Mouse (Mus musculus) intestine, embryonic 14.5 days (tissue): ENCODE data around the gene Ypel5. TPM values are rescaled to one million over a fixed set of nuclear protein-coding genes. Genes with fewer than 3 reads are reported as not detected.
A peak's percentile ranks its signal among the peaks of the same experiment; 100 is the strongest.

Experiments used
- ATAC-seq: fragments of 200-750 bp; cut with Nextera tagmentation; replicated peaks from 2 replicates; pipeline ENCODE4 v1.8.0; 2017; ENCODE audit warnings: low read depth, moderate number of reproducible peaks, moderate TSS enrichment, moderate library complexity; ENCODE audit not compliant: low FRiP score, low TSS enrichment
- DNase-seq: peaks from one replicate; pipeline ENCODE4 v3.0.0-alpha.2; 2018; ENCODE audit warnings: low spot score
- H3K27ac ChIP-seq: fragments of 300-500 bp; sonication (generic); 2 replicates; pipeline ENCODE4 v1.5.1; 2014; ENCODE audit warnings: low read depth, mild to moderate bottlenecking, control low read depth
- H3K27me3 ChIP-seq: fragments of 300-500 bp; sonication (generic); replicated peaks from 2 replicates; pipeline ENCODE4 v1.6.1; 2014; ENCODE audit warnings: low read length, control low read depth; ENCODE audit not compliant: control insufficient read depth, insufficient read depth
- H3K36me3 ChIP-seq: fragments of 300-500 bp; sonication (generic); 2 replicates; pipeline ENCODE4 v1.6.1; 2014; ENCODE audit warnings: low read length, control low read depth; ENCODE audit not compliant: control insufficient read depth, insufficient read depth
- H3K4me1 ChIP-seq: fragments of 300-500 bp; sonication (generic); replicated peaks from 2 replicates; pipeline ENCODE4 v1.6.1; 2014; ENCODE audit warnings: low read length, control low read depth, mixed read lengths; ENCODE audit not compliant: control insufficient read depth, insufficient read depth
- H3K4me2 ChIP-seq: fragments of 300-500 bp; sonication (generic); 2 replicates; pipeline ENCODE4 v1.6.1; 2014; ENCODE audit warnings: low read length
- H3K4me3 ChIP-seq: fragments of 300-500 bp; sonication (generic); 2 replicates; pipeline ENCODE4 v1.5.1; 2014; ENCODE audit warnings: low read depth, low read length, control low read depth, mixed read lengths
- H3K9ac ChIP-seq: fragments of 300-500 bp; sonication (generic); 2 replicates; pipeline ENCODE4 v1.6.1; 2014; ENCODE audit warnings: mild to moderate bottlenecking, low read length
- H3K9me3 ChIP-seq: fragments of 300-500 bp; sonication (generic); 2 replicates; pipeline ENCODE4 v1.6.1; 2016; ENCODE audit warnings: low read length, control low read depth; ENCODE audit not compliant: control insufficient read depth
- WGBS: fragments of 180-500 bp; shearing (Covaris S2); extraction: QIAGEN DNeasy Blood & Tissue Kit; methylation state at CpG from one replicate; pipeline ENCODE4 v1.1.7; 2014; 5-methylcytosine and 5-hydroxymethylcytosine counted together
- polyA plus RNA-seq: library from polyadenylated mRNA; unstranded; fragments of >200 nt; fragmentation: Nextera tagmentation; extraction: Ambion mirVana; gene quantifications from 2 replicates; pipeline ENCODE4 v1.2.1, GENCODE M21; 2014

Ypel5 gene
- polyA plus RNA-seq, 1 experiment from 2014 or later, result 35.9 TPM

DNA sequence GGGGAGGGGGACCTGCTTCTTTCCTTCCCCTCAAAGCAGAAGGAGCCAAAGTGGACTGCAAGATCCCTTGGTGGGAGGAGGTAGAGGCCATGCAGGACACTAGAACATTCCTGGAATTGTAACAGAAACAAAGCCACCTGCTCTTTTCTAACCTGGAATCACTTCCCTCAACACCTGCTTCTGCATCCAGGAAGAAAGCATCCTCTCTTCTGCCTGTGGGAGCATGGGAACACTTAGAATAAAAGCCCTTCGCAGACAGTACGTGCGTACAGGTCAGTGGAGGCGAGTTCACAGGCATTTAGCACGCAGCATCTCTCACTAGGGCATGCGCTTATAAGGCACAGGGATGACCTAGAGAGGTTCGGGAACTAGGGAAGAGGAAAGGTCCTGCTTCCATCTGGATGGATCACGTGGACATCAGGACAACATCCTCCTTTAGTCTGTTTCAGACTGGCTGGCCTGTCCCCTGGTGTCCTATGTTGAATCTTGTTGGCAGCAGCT is 54.2 kb downstream of the Ypel5 start:
- ATAC-seq (0 out of 2 replicates have a peak, but pooled peaks have one; percentile 23), DNase-seq (peak; percentile 67)
- no peak overlapping the region for H3K9ac ChIP-seq
- H3K4me2 ChIP-seq, result no peak overlapping the region
- 63% methylated on average over 8 of the region's 8 CpGs for WGBS
- no peak overlapping the region for H3K27ac ChIP-seq
- H3K9me3 ChIP-seq, result no peaks in the 10 kb centered on the region
- no peaks in the 10 kb centered on the region for H3K27me3 ChIP-seq
- no peaks in the 10 kb centered on the region for H3K36me3 ChIP-seq
- no peak overlapping the region for H3K4me3 ChIP-seq
- H3K4me1 ChIP-seq, result no peaks in the 10 kb centered on the region; the same call in 1 of the 2 replicates

DNA sequence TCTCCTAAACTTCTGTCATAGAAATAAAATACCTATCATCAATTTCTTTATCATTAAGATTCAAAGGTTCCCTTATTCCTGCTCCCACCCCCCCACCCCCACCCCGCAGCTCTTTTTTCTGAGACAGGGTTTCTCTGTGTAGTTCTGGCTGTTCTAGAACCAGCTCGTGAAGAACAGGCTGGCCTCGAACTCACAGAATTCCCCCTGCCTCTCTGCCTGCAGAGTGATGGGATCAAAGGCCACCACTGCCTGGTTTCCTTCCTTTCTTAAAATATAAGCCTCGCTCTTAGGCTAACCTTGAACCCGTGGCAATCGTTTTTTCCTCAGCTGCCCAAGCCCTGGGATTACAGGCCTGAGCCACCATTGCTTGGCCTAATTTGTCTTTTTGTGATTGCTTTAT is 55.3 kb downstream of the Ypel5 start:
- no peak overlapping the region for H3K27ac ChIP-seq
- H3K4me2 ChIP-seq, result no peak overlapping the region
- no peaks in the 10 kb centered on the region for H3K36me3 ChIP-seq
- no peaks in the 10 kb centered on the region for H3K27me3 ChIP-seq
- H3K4me3 ChIP-seq, result no peak overlapping the region
- 85% methylated on average over 6 of the region's 6 CpGs for WGBS
- no peaks in the 10 kb centered on the region; the same call in 1 of the 2 replicates for H3K4me1 ChIP-seq
- DNase-seq, result no peak
- no peaks in the 10 kb centered on the region for H3K9me3 ChIP-seq
- H3K9ac ChIP-seq, result no peak overlapping the region
- no peak for ATAC-seq

DNA sequence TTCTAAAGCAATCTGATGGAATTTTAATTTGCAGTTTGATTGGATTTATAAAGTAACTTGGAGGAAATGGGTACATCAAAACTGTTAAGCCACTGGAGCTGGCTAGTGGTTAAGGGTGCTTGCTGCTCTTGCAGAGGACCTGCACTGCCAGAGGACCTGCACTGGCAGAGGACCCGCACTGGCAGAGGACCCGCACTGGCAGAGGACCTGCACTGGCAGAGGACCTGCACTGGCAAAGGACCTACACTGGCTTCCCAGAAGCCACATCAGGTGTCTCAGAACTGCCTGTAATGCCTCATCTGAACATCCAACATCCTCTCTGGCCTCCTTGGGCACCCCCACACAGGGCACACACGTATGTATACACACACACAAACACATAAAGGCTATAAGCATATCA is 59.3 kb downstream of the Ypel5 start:
- Histone ChIP-seq H3K4me2 (no peak overlapping the region), H3K9ac (no peak overlapping the region), H3K4me3 (no peak overlapping the region), H3K27ac (no peak overlapping the region), H3K36me3 (no peaks in the 10 kb centered on the region), H3K4me1 (no peaks in the 10 kb centered on the region; the same call in 1 of the 2 replicates), H3K27me3 (no peaks in the 10 kb centered on the region), H3K9me3 (no peaks in the 10 kb centered on the region)
- DNase-seq (no peak), ATAC-seq (no peak)
- 94% methylated on average over 3 of the region's 3 CpGs for WGBS

DNA sequence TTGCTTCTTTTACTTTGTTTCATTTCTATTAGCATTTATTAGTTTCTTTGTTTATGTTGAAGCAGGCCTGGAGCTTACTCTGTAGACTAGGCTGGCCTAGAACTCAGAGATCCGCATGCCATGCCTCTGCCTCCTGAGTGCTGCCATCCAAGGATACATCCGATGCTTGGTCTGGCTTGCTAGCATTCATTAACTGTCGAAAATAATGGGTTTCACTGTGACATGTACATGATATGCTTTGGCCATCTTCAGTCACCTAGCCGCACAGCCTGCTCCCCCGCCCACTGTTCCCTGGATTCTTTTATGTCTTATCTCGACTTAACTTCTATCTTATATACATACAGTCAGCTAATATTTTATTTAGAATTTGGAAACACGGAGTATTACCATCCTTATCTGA is 60.8 kb downstream of the Ypel5 start:
- no peaks in the 10 kb centered on the region for H3K9me3 ChIP-seq
- no peaks in the 10 kb centered on the region for H3K4me1 ChIP-seq
- DNase-seq, result no peak
- ATAC-seq, result no peak
- 72% methylated on average over 7 of the region's 7 CpGs for WGBS
- no peaks in the 10 kb centered on the region for H3K36me3 ChIP-seq
- no peak overlapping the region for H3K4me2 ChIP-seq
- no peaks in the 10 kb centered on the region for H3K27me3 ChIP-seq
- H3K4me3 ChIP-seq, result no peak overlapping the region
- no peak overlapping the region for H3K27ac ChIP-seq
- H3K9ac ChIP-seq, result no peak overlapping the region

DNA sequence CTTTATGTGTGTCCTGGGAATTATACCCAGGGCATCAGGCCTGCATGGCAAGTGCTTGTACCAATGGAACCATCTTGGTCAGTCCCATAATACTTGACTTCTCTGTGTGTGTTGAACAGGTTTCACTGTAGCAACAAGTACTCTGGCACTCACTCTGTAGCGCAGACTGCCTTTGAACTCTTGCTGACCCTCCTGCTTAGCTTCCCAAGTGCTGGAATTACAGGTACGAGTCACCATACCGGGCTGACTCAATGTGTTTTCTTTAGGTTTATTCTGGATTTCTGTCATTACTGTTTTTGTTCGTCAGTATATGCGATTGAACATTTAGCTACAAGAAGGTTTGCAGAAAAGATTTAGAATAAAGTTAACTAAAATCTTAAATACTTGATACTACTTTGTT is 61.7 kb downstream of the Ypel5 start:
- WGBS, result 68% methylated on average over 5 of the region's 5 CpGs
- Histone ChIP-seq H3K27me3 (no peaks in the 10 kb centered on the region), H3K4me3 (no peak overlapping the region), H3K4me2 (no peak overlapping the region), H3K4me1 (no peaks in the 10 kb centered on the region), H3K9ac (no peak overlapping the region), H3K27ac (no peak overlapping the region), H3K9me3 (no peaks in the 10 kb centered on the region), H3K36me3 (no peaks in the 10 kb centered on the region)
- ATAC-seq, result no peak
- no peak for DNase-seq

DNA sequence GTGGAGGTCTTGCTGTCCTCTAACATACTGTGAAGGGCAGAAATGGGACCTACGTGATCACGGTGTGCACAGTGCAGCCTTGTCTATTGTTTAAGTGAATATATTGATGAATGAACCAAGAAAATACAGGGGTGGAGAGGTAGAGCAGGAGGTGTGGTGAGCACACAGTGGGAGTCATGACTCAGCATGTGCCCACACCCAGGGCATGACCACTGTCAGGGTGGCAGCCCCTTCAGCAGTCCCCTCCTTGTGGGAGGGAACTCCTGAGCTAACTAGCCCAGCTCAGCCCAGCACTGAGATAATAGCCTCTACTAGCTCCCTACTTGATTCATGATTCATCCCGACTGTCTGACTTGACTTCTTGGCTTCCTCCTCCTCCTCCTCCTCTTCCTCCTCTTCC is 62.5 kb downstream of the Ypel5 start:
- Histone ChIP-seq H3K4me2 (no peak overlapping the region), H3K4me1 (no peaks in the 10 kb centered on the region), H3K27ac (no peak overlapping the region), H3K36me3 (no peaks in the 10 kb centered on the region), H3K27me3 (no peaks in the 10 kb centered on the region), H3K9me3 (no peaks in the 10 kb centered on the region), H3K9ac (no peak overlapping the region), H3K4me3 (no peak overlapping the region)
- 73% methylated on average over 3 of the region's 3 CpGs for WGBS
- DNase-seq, result no peak
- ATAC-seq, result no peak

Other genes with a start within 250 kb of the Ypel5 start
- gene Alk, start 231.8 kb upstream of the Ypel5 start, polyA plus RNA-seq, result 0.61 and 1.1 TPM in 2 replicates
- gene Lbh, start 81.9 kb downstream of the Ypel5 start, polyA plus RNA-seq, result 6.4 and 6.5 TPM in 2 replicates